Mouse (Mus musculus): ENCODE results near the gene Slc44a2.
"Not testable (repeated sequence)": the region's sequence is repeated elsewhere in the genome, so short reads cannot be mapped to it uniquely, and the experiment has no call there.

The Slc44a2 gene

GRCm38 (mm10) chr9:21320619-21321512 is at the start of gene Slc44a2:
Gene Slc44a2, plus strand, starts transcription at chr9:21320698.
- peak; percentile 83 for DNase-seq (ENCODE audit: low read depth, low spot score)

GRCm38 (mm10) chr9:21272391-21272790 is 48.1 kb upstream of the Slc44a2 start:
- DNase-seq (ENCODE audit: low read depth, low spot score): no peak

GRCm38 (mm10) chr9:21273094-21273493 is 47.4 kb upstream of the Slc44a2 start:
- DNase-seq (ENCODE audit: low read depth, low spot score): no peak

GRCm38 (mm10) chr9:21273520-21274228 is 46.8 kb upstream of the Slc44a2 start:
- no peak for DNase-seq (ENCODE audit: low read depth, low spot score)

GRCm38 (mm10) chr9:21274336-21274735 is 46.2 kb upstream of the Slc44a2 start:
- no peak for DNase-seq (ENCODE audit: low read depth, low spot score)

- no peak for DNase-seq (ENCODE audit: low read depth, low spot score)
Observed at GRCm38 (mm10) chr9:21275013-21275710, 45.3 kb upstream of the Slc44a2 start.

GRCm38 (mm10) chr9:21275727-21276126 is 44.8 kb upstream of the Slc44a2 start:
- DNase-seq (ENCODE audit: low read depth, low spot score): no peak

- DNase-seq (ENCODE audit: low read depth, low spot score): no peak
Observed at GRCm38 (mm10) chr9:21276307-21276706, 44.2 kb upstream of the Slc44a2 start.

- DNase-seq (ENCODE audit: low read depth, low spot score): no peak
Observed at GRCm38 (mm10) chr9:21277776-21278175, 42.7 kb upstream of the Slc44a2 start.

GRCm38 (mm10) chr9:21283591-21283990 is 36.9 kb upstream of the Slc44a2 start:
- DNase-seq (ENCODE audit: low read depth, low spot score): peak; percentile 74

GRCm38 (mm10) chr9:21283994-21284393 is 36.5 kb upstream of the Slc44a2 start:
- DNase-seq (ENCODE audit: low read depth, low spot score): no peak

- no peak for DNase-seq (ENCODE audit: low read depth, low spot score)
Observed at GRCm38 (mm10) chr9:21286753-21287152, 33.7 kb upstream of the Slc44a2 start.

GRCm38 (mm10) chr9:21287571-21288402 is 32.7 kb upstream of the Slc44a2 start, which contains the start of gene Kri1:
Gene Kri1, minus strand, starts transcription at chr9:21287969.
- DNase-seq (ENCODE audit: low read depth, low spot score): peak; percentile 99

GRCm38 (mm10) chr9:21288404-21289336 is 31.8 kb upstream of the Slc44a2 start:
- DNase-seq (ENCODE audit: low read depth, low spot score): no peak

GRCm38 (mm10) chr9:21289337-21289671 is 31.2 kb upstream of the Slc44a2 start:
- DNase-seq (ENCODE audit: low read depth, low spot score): no peak

GRCm38 (mm10) chr9:21290589-21290988 is 29.9 kb upstream of the Slc44a2 start:
- DNase-seq (ENCODE audit: low read depth, low spot score): peak; percentile 65

GRCm38 (mm10) chr9:21291022-21291787 is 29.3 kb upstream of the Slc44a2 start, which contains the start of gene Cdkn2d:
Gene Cdkn2d, minus strand, starts transcription at chr9:21291407.
- DNase-seq (ENCODE audit: low read depth, low spot score): peak; percentile 100

- not testable (repeated sequence) for DNase-seq (ENCODE audit: low read depth, low spot score)
Observed at GRCm38 (mm10) chr9:21291868-21292267, 28.6 kb upstream of the Slc44a2 start.

- DNase-seq (ENCODE audit: low read depth, low spot score): no peak
Observed at GRCm38 (mm10) chr9:21292271-21292670, 28.2 kb upstream of the Slc44a2 start.

Data from R1 (cell line).